13 mouse cellular contexts compared by ENCODE assay signal in genomic region chr10:43245461-43246200, GRCm38 (mm10). TPM values are rescaled to one million over a fixed set of nuclear protein-coding genes. Genes with fewer than 3 reads are reported as not detected.
A peak's percentile ranks its signal among the peaks of the same experiment; 100 is the strongest.
DNase-seq lines count a peak whose midpoint lies in the region; ATAC-seq and TF ChIP-seq lines count a peak whose summit lies in the region.
"Had no signal": no experiment of that assay in that cellular context is flagged by ENCODE, and none has a peak within 500 bp of the region (broad histone marks: within the 10 kb centered on the region; RNA-seq: fewer than 3 reads in every experiment).

No protein-coding gene starts in this region.

- H3K27ac ChIP-seq in hindbrain, postnatal 0 days = no peak overlapping the region
- H3K27ac ChIP-seq in hindbrain, embryonic 14.5 days = no peak overlapping the region
- H3K27ac ChIP-seq in neural tube, embryonic 14.5 days (ENCODE audit: low read depth, low read length) = no peak overlapping the region
- H3K27ac ChIP-seq: forebrain, embryonic 13.5 days; hindbrain, embryonic 13.5 days had no signal

- 54% methylated on average over 17 of the region's 17 CpGs for WGBS in hindbrain, postnatal 0 days
- 61% methylated on average over 17 of the region's 17 CpGs for WGBS in hindbrain, embryonic 14.5 days
- WGBS in neural tube, embryonic 14.5 days = 40% methylated on average over 17 of the region's 17 CpGs

- no peak overlapping the region for H3K9ac ChIP-seq in hindbrain, postnatal 0 days (replicated peaks; ENCODE audit: low read length)
- no peak overlapping the region for H3K9ac ChIP-seq in hindbrain, embryonic 14.5 days
- H3K9ac ChIP-seq in neural tube, embryonic 14.5 days (replicated peaks; ENCODE audit: low read depth, low read length) = no peak overlapping the region
- H3K9ac ChIP-seq: forebrain, embryonic 13.5 days; hindbrain, embryonic 13.5 days had no signal

- no peaks in the 10 kb centered on the region for H3K36me3 ChIP-seq in hindbrain, postnatal 0 days (ENCODE audit: insufficient read depth, low read length)
- no peaks in the 10 kb centered on the region for H3K36me3 ChIP-seq in hindbrain, embryonic 14.5 days (replicated peaks; ENCODE audit: control insufficient read depth, insufficient read depth)
- no peaks in the 10 kb centered on the region for H3K36me3 ChIP-seq in neural tube, embryonic 14.5 days (ENCODE audit: control insufficient read depth, insufficient read depth, low read length)
- H3K36me3 ChIP-seq: hindbrain, embryonic 13.5 days had no signal

- peak overlapping the region; percentile 13; the same call in 1 of the 2 replicates for H3K4me2 ChIP-seq in hindbrain, postnatal 0 days (ENCODE audit: low read depth, low read length)
- H3K4me2 ChIP-seq in hindbrain, embryonic 14.5 days (replicated peaks) = no peak overlapping the region
- H3K4me2 ChIP-seq in neural tube, embryonic 14.5 days (ENCODE audit: low read depth, low read length) = no peak overlapping the region
- H3K4me2 ChIP-seq: forebrain, embryonic 13.5 days; hindbrain, embryonic 13.5 days had no signal

- peak; percentile 16 to 33 for DNase-seq in cerebellum, postnatal 14 days
- DNase-seq in cerebellum, postnatal 36 days = no peak
- no peak for DNase-seq in hindbrain, postnatal 0 days (ENCODE audit: low spot score)
- DNase-seq in hindbrain, embryonic 14.5 days (ENCODE audit: low spot score) = no peak
- DNase-seq in neural tube, embryonic 10.5 days (ENCODE audit: extremely low spot score, low spot score) = no peak
- no peak for DNase-seq in spleen, adult 18-20 months
- no peak for DNase-seq in B cell, adult 2 months
- DNase-seq: layer of hippocampus, adult 9-11 months; left cerebral cortex, postnatal 4 days; right cerebral cortex, adult 18-20 months had no signal

- no peak overlapping the region for H3K4me3 ChIP-seq in hindbrain, postnatal 0 days (ENCODE audit: low read length)
- H3K4me3 ChIP-seq in hindbrain, embryonic 14.5 days (replicated peaks; ENCODE audit: low read length) = no peak overlapping the region
- H3K4me3 ChIP-seq in neural tube, embryonic 14.5 days (ENCODE audit: low read depth, low read length) = no peak overlapping the region
- H3K4me3 ChIP-seq: forebrain, embryonic 13.5 days; hindbrain, embryonic 13.5 days had no signal

- H3K9me3 ChIP-seq in hindbrain, postnatal 0 days (ENCODE audit: low read length) = no peaks in the 10 kb centered on the region
- H3K9me3 ChIP-seq in hindbrain, embryonic 14.5 days (ENCODE audit: control insufficient read depth, low read length) = no peaks in the 10 kb centered on the region
- no peaks in the 10 kb centered on the region for H3K9me3 ChIP-seq in neural tube, embryonic 14.5 days (ENCODE audit: control insufficient read depth, low read length)
- H3K9me3 ChIP-seq: forebrain, embryonic 13.5 days; hindbrain, embryonic 13.5 days had no signal

- no peak for ATAC-seq in hindbrain, postnatal 0 days
- no peak for ATAC-seq in hindbrain, embryonic 14.5 days (ENCODE audit: low FRiP score)
- peak; percentile 58; the same call in 1 of the 2 replicates for ATAC-seq in neural tube, embryonic 14.5 days (ENCODE audit: low read depth)
- ATAC-seq: forebrain, embryonic 13.5 days had no signal

- no peaks in the 10 kb centered on the region for H3K27me3 ChIP-seq in hindbrain, postnatal 0 days (ENCODE audit: insufficient read depth, low read length)
- no peaks in the 10 kb centered on the region for H3K27me3 ChIP-seq in hindbrain, embryonic 14.5 days (ENCODE audit: control insufficient read depth, insufficient read depth, low read length)
- H3K27me3 ChIP-seq in neural tube, embryonic 14.5 days (ENCODE audit: control insufficient read depth, insufficient read depth, low read length) = no peaks in the 10 kb centered on the region
- H3K27me3 ChIP-seq: forebrain, embryonic 13.5 days; hindbrain, embryonic 13.5 days had no signal

- 0 out of 2 replicates have a peak, but pooled peaks cover 2% of the 10 kb centered on the region for H3K4me1 ChIP-seq in hindbrain, postnatal 0 days (ENCODE audit: insufficient read depth, low read length)
- peaks cover 5% of the 10 kb centered on the region; the same call in 1 of the 2 replicates for H3K4me1 ChIP-seq in hindbrain, embryonic 14.5 days (replicated peaks; ENCODE audit: control insufficient read depth, insufficient read depth, low read length)
- H3K4me1 ChIP-seq in neural tube, embryonic 14.5 days (ENCODE audit: control insufficient read depth, insufficient read depth, low read length) = no peaks in the 10 kb centered on the region; the same call in 1 of the 2 replicates

- TF ChIP-seq CTCF in hindbrain, postnatal 0 days (IDR thresholded peaks at IDR 0.05; ENCODE audit: low read depth) = no peak

RNA-seq across cellular contexts. Expression of gene Pdss2, which starts 24.3 kb away (rescaled TPM):
- 18.3 and 20.9 TPM in 2 replicates for total RNA-seq in hindbrain, postnatal 0 days (2014; rRNA removed)
- 17.4 and 17.5 TPM in 2 replicates for polyA plus RNA-seq in hindbrain, postnatal 0 days (2015; fragmentation: Nextera tagmentation; extraction: Ambion mirVana)
- 15.0 and 16.9 TPM in 2 replicates for polyA plus RNA-seq in hindbrain, embryonic 14.5 days (2014; fragmentation: Nextera tagmentation; extraction: Ambion mirVana)
- polyA plus RNA-seq in neural tube, embryonic 14.5 days (2014; fragmentation: Nextera tagmentation; extraction: Ambion mirVana) = 14.4 and 17.3 TPM in 2 replicates

Comparison
In these comparisons a context has a peak if more than half of its experiments do, and no peak if none do; other contexts are left out.
1. DNase-seq: peak in cerebellum, postnatal 14 days (2 of 2); none in cerebellum, postnatal 36 days (0 of 2), hindbrain, postnatal 0 days (single experiment), hindbrain, embryonic 14.5 days (single experiment), neural tube, embryonic 10.5 days (single experiment), spleen, adult 18-20 months (0 of 2) and B cell, adult 2 months (0 of 2).